Mouse (Mus musculus): ENCODE results near the gene Khsrp. TPM values are rescaled to one million over a fixed set of nuclear protein-coding genes. Genes with fewer than 3 reads are reported as not detected.

Khsrp gene
- polyA plus RNA-seq, 1 experiment from 2014 or later, result 55.1 TPM

GRCm38 (mm10) chr17:56979524-56979923 lies 51.8 kb downstream of the Khsrp start:
- no peak for DNase-seq (ENCODE audit: low spot score)
- Histone ChIP-seq H3K36me3 (replicated peaks) (no peaks in the 10 kb centered on the region), H3K27me3 (replicated peaks; ENCODE audit: low read depth, poor library complexity, severe bottlenecking) (no peaks in the 10 kb centered on the region), H3K9me3 (no peaks in the 10 kb centered on the region), H3K4me3 (no peak overlapping the region), H3K27ac (replicated peaks) (no peak overlapping the region), H3K4me1 (no peaks in the 10 kb centered on the region)
- 34% methylated on average over 8 of the region's 8 CpGs for WGBS

- Histone ChIP-seq H3K27me3 (replicated peaks; ENCODE audit: low read depth, poor library complexity, severe bottlenecking) (no peaks in the 10 kb centered on the region), H3K36me3 (replicated peaks) (no peaks in the 10 kb centered on the region), H3K4me1 (no peaks in the 10 kb centered on the region), H3K9me3 (no peaks in the 10 kb centered on the region), H3K4me3 (no peak overlapping the region), H3K27ac (replicated peaks) (no peak overlapping the region)
- no peak for DNase-seq (ENCODE audit: low spot score)
- WGBS, result 79% methylated on average over 8 of the region's 8 CpGs
Observed at GRCm38 (mm10) chr17:56976531-56977390, 54.6 kb downstream of the Khsrp start.

- Histone ChIP-seq H3K9me3 (no peaks in the 10 kb centered on the region), H3K27ac (replicated peaks) (no peak overlapping the region), H3K36me3 (replicated peaks) (no peaks in the 10 kb centered on the region), H3K27me3 (replicated peaks; ENCODE audit: low read depth, poor library complexity, severe bottlenecking) (no peaks in the 10 kb centered on the region), H3K4me1 (no peaks in the 10 kb centered on the region), H3K4me3 (no peak overlapping the region)
- 84% methylated on average over 3 of the region's 3 CpGs for WGBS
- no peak for DNase-seq (ENCODE audit: low spot score)
Observed at GRCm38 (mm10) chr17:56975391-56975790, 55.9 kb downstream of the Khsrp start.

GRCm38 (mm10) chr17:56974708-56975240 lies 56.5 kb downstream of the Khsrp start:
- WGBS, result 78% methylated on average over 5 of the region's 5 CpGs
- Histone ChIP-seq H3K27me3 (replicated peaks; ENCODE audit: low read depth, poor library complexity, severe bottlenecking) (no peaks in the 10 kb centered on the region), H3K27ac (replicated peaks) (no peak overlapping the region), H3K36me3 (replicated peaks) (no peaks in the 10 kb centered on the region), H3K9me3 (no peaks in the 10 kb centered on the region), H3K4me1 (no peaks in the 10 kb centered on the region), H3K4me3 (no peak overlapping the region)
- no peak for DNase-seq (ENCODE audit: low spot score)

- no peak for DNase-seq (ENCODE audit: low spot score)
- Histone ChIP-seq H3K4me3 (no peak overlapping the region), H3K27me3 (replicated peaks; ENCODE audit: low read depth, poor library complexity, severe bottlenecking) (no peaks in the 10 kb centered on the region), H3K9me3 (no peaks in the 10 kb centered on the region), H3K4me1 (no peaks in the 10 kb centered on the region), H3K36me3 (replicated peaks) (no peaks in the 10 kb centered on the region), H3K27ac (replicated peaks) (no peak overlapping the region)
- WGBS, result 72% methylated on average over 14 of the region's 14 CpGs
Observed at GRCm38 (mm10) chr17:56973956-56974707, 57.2 kb downstream of the Khsrp start.

Other genes starting within 250 kb of the Khsrp start
- 4.0 and 5.3 TPM in 2 replicates for gene Rfx2, start 200.5 kb downstream of the Khsrp start, polyA plus RNA-seq (2016; fragmentation: Nextera tagmentation; extraction: Ambion mirVana)
- gene Acsbg2, start 157.1 kb downstream of the Khsrp start, polyA plus RNA-seq (2016; fragmentation: Nextera tagmentation; extraction: Ambion mirVana), result not detected in 2 replicates
- 0.44 and 0.52 TPM in 2 replicates for gene 1700061G19Rik, start 156.0 kb downstream of the Khsrp start, polyA plus RNA-seq (2016; fragmentation: Nextera tagmentation; extraction: Ambion mirVana)
- gene Mllt1, start 96.1 kb downstream of the Khsrp start, polyA plus RNA-seq (2016; fragmentation: Nextera tagmentation; extraction: Ambion mirVana), result 70.9 and 73.1 TPM in 2 replicates
- not detected in 2 replicates for gene Acer1, start 49.4 kb downstream of the Khsrp start, polyA plus RNA-seq (2016; fragmentation: Nextera tagmentation; extraction: Ambion mirVana)
- gene Clpp, start 41.2 kb downstream of the Khsrp start, polyA plus RNA-seq (2016; fragmentation: Nextera tagmentation; extraction: Ambion mirVana), result 191 and 192 TPM in 2 replicates
- 42.5 and 45.1 TPM in 2 replicates for gene Alkbh7, start 34.2 kb downstream of the Khsrp start, polyA plus RNA-seq (2016; fragmentation: Nextera tagmentation; extraction: Ambion mirVana)
- gene Pspn, start 31.5 kb downstream of the Khsrp start, polyA plus RNA-seq (2016; fragmentation: Nextera tagmentation; extraction: Ambion mirVana), result 0.60 and 1.1 TPM in 2 replicates
- gene Gtf2f1, start 20.2 kb downstream of the Khsrp start, polyA plus RNA-seq (2016; fragmentation: Nextera tagmentation; extraction: Ambion mirVana), result 78.7 and 80.7 TPM in 2 replicates
- 0.25 and 0.54 TPM in 2 replicates for gene Gm17949, start 20.1 kb downstream of the Khsrp start, polyA plus RNA-seq (2016; fragmentation: Nextera tagmentation; extraction: Ambion mirVana)
- gene Slc25a41, start 10.1 kb upstream of the Khsrp start, polyA plus RNA-seq (2016; fragmentation: Nextera tagmentation; extraction: Ambion mirVana), result 0.12 TPM in 1 of 2 replicates, not detected in the other
- 7.2 and 8.0 TPM in 2 replicates for gene Crb3, start 27.6 kb upstream of the Khsrp start, polyA plus RNA-seq (2016; fragmentation: Nextera tagmentation; extraction: Ambion mirVana)
- 7.0 and 8.2 TPM in 2 replicates for gene Slc25a23, start 28.3 kb upstream of the Khsrp start, polyA plus RNA-seq (2016; fragmentation: Nextera tagmentation; extraction: Ambion mirVana)
- gene Dennd1c, start 47.0 kb upstream of the Khsrp start, polyA plus RNA-seq (2016; fragmentation: Nextera tagmentation; extraction: Ambion mirVana), result 2.0 and 2.8 TPM in 2 replicates
- 34.4 and 35.5 TPM in 2 replicates for gene Tubb4a, start 56.3 kb upstream of the Khsrp start, polyA plus RNA-seq (2016; fragmentation: Nextera tagmentation; extraction: Ambion mirVana)
- gene Tnfsf9, start 73.8 kb upstream of the Khsrp start, polyA plus RNA-seq (2016; fragmentation: Nextera tagmentation; extraction: Ambion mirVana), result 8.0 and 8.8 TPM in 2 replicates
- gene Cd70, start 118.3 kb upstream of the Khsrp start, polyA plus RNA-seq (2016; fragmentation: Nextera tagmentation; extraction: Ambion mirVana), result not detected in 2 replicates
- 0.08 TPM in 1 of 2 replicates, not detected in the other for gene Tnfsf14, start 162.7 kb upstream of the Khsrp start, polyA plus RNA-seq (2016; fragmentation: Nextera tagmentation; extraction: Ambion mirVana)
- 0.30 and 0.32 TPM in 2 replicates for gene C3, start 196.6 kb upstream of the Khsrp start, polyA plus RNA-seq (2016; fragmentation: Nextera tagmentation; extraction: Ambion mirVana)
- 24.9 and 25.7 TPM in 2 replicates for gene Gpr108, start 216.9 kb upstream of the Khsrp start, polyA plus RNA-seq (2016; fragmentation: Nextera tagmentation; extraction: Ambion mirVana)
- 37.4 and 42.2 TPM in 2 replicates for gene Trip10, start 217.9 kb upstream of the Khsrp start, polyA plus RNA-seq (2016; fragmentation: Nextera tagmentation; extraction: Ambion mirVana)
- 1.4 and 1.6 TPM in 2 replicates for gene Vav1, start 247.6 kb upstream of the Khsrp start, polyA plus RNA-seq (2016; fragmentation: Nextera tagmentation; extraction: Ambion mirVana)

Data from embryonic facial prominence, embryonic 10.5 days (tissue).